14 mouse cellular contexts compared by ENCODE assay signal in genomic region chr6:43581809-43582208, GRCm38 (mm10).
"Had no signal": no experiment of that assay in that cellular context is flagged by ENCODE, and none has a peak within 500 bp of the region (broad histone marks: within the 10 kb centered on the region; RNA-seq: fewer than 3 reads in every experiment).

No protein-coding gene starts in this region.

- DNase-seq: kidney, adult 8-10 months; kidney, postnatal 10 days; kidney, postnatal 36 days; liver; lung, adult 18-20 months; lung, postnatal 14 days; lung, postnatal 4 days; midbrain, embryonic 14.5 days; right cerebral cortex, adult 18-20 months; right cerebral cortex, postnatal 14 days; right cerebral cortex, postnatal 4 days; spleen, adult 18-20 months; thymus, postnatal 25 days had no signal

- ATAC-seq: liver, embryonic 12.5 days had no signal
